Mouse (Mus musculus) bone marrow macrophage, adult 2 months (primary cell): Measurements from ENCODE around the gene Nebl. TPM values are rescaled to one million over a fixed set of nuclear protein-coding genes. Genes with fewer than 3 reads are reported as not detected.
"Not testable (repeated sequence)": the region's sequence is repeated elsewhere in the genome, so short reads cannot be mapped to it uniquely, and the experiment has no call there.

Source experiments
- H3K27ac ChIP-seq: 2 replicates; pipeline ENCODE4 v1.5.1; 2012; ENCODE audit warnings: low read depth, low read length; ENCODE audit not compliant: insufficient read depth
- H3K4me1 ChIP-seq: 2 replicates; pipeline ENCODE4 v1.6.1; 2012; ENCODE audit warnings: low read length; ENCODE audit not compliant: control insufficient read depth, insufficient read depth
- H3K4me3 ChIP-seq: 2 replicates; pipeline ENCODE4 v1.5.1; 2012; ENCODE audit warnings: mild to moderate bottlenecking, low read length, moderate library complexity; ENCODE audit not compliant: insufficient read depth
- CTCF ChIP-seq: IDR thresholded peaks from 2 replicates; pipeline ENCODE4 v1.5.1; 2012; ENCODE audit warnings: low read depth, mild to moderate bottlenecking, low read length, moderate library complexity
- POLR2A ChIP-seq: IDR thresholded peaks from 2 replicates; pipeline ENCODE4 v1.6.1; 2012; ENCODE audit warnings: mild to moderate bottlenecking, low read depth, low read length, borderline replicate concordance
- polyA plus RNA-seq: library from polyadenylated mRNA; stranded (reverse); fragments of >200 nt; gene quantifications from 2 replicates; pipeline ENCODE4 v1.2.4, GENCODE M21; 2012; ENCODE audit not compliant: missing spikeins, insufficient read depth, insufficient read length

The Nebl gene
- polyA plus RNA-seq, 1 experiment: not detected

DNA sequence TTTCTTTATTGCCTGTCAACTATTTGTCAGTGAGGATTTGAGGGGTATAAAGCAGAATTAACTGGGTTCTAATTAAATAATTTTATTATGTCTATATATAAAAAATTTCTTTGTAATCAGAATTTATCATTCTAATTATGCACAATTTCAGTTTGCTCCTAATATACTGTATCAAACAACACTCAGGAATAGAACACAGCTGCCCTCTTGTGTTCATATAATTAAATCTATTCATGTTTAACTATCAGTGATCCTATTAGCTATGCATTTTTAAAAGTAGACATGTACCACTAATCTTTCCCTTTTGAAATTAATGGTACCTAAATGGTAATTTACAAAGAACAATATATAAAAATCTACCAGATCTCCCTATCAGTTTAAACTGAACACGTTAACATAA lies 404.7 kb downstream of the Nebl start:
- TF ChIP-seq POLR2A (no peak), CTCF (no peak)
- H3K4me1 ChIP-seq: no peaks in the 10 kb centered on the region
- H3K4me3 ChIP-seq: no peak overlapping the region
- no peak overlapping the region for H3K27ac ChIP-seq

DNA sequence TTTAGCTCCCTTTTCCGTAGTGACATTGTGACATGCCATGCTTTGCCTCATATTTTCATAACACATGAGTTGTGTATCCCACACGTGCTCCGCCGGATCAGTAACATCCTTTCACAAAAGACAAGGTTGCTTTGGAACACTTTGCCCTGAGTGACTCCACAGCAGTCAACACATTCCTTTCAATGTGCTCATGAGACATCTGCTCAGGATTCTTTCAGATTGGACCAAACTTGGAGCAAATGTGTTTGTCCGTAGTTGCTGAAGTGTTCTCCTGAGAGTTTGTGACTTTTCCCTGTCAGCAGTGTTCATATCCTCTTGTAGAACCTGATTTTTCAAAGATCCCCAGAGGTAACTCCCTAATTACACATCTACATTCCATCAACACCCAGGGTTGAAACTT lies 414.4 kb downstream of the Nebl start:
- no peaks in the 10 kb centered on the region for H3K4me1 ChIP-seq
- no peak overlapping the region for H3K4me3 ChIP-seq
- TF ChIP-seq CTCF: no peak
- TF ChIP-seq POLR2A: no peak
- H3K27ac ChIP-seq: no peak overlapping the region

DNA sequence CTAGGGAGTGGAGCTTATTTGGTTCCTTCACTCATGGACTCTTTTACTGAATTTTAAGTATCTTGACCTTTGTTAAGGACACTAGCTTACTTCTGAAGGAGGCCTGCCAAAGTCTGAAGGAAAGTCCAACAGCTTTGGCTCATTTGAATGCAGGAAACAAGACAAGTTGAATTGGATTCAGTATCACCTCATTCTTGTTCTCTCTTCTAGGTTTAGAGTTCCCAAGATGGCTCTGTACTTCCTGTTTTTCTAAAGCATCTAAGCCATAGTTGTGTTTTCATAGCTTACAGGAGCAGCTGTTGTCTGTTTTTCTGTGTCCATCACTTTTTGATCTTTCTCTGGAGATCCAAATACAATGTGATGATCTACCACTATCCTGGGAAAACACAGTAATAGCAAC lies 429.9 kb downstream of the Nebl start:
- no peak overlapping the region for H3K27ac ChIP-seq
- H3K4me3 ChIP-seq: no peak overlapping the region
- no peak for TF ChIP-seq POLR2A
- H3K4me1 ChIP-seq: no peaks in the 10 kb centered on the region

DNA sequence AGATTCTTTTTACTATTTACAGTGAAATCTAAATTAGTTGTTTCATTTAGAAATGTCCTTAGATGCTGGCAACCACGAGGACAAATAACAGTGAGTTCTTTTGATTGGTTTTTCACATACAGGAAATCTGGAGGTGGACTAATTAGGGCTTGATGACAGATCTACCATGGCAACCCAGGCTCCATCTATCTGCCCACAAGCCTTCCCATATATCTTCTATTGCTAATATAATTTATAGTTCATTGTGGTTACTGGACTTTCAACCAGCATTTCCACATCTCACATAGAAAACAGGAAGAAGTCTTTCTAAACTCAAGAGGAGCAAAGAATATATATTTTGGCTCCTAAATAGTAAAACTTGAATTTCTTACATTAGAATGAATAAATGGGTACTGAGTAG lies 433.8 kb downstream of the Nebl start:
- no peak overlapping the region for H3K4me3 ChIP-seq
- H3K27ac ChIP-seq: no peak overlapping the region
- no peak for TF ChIP-seq POLR2A
- TF ChIP-seq CTCF: no peak
- no peaks in the 10 kb centered on the region for H3K4me1 ChIP-seq

DNA sequence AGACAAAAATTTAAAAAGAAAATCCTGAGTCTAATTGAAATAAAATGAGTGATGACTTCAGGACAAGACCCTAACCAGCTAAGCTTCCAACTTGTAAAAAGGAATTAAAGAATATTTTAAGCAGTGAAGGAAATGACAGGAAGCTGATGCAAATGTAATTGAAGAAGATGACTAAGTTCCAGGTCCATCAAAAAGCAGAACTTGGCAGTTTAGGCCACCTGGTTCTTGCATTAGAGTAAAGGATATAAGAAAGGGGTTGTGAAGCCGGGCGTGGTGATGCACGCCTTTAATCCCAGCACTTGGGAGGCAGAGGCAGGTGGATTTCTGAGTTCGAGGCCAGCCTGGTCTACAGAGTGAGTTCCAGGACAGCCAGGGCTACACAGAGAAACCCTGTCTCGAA lies 436.0 kb downstream of the Nebl start:
- not testable (repeated sequence) for H3K27ac ChIP-seq, H3K4me1 ChIP-seq, H3K4me3 ChIP-seq
